Mouse (Mus musculus) liver, embryonic 13.5 days (tissue): ENCODE data around the gene Angel1. TPM values are rescaled to one million over a fixed set of nuclear protein-coding genes. Genes with fewer than 3 reads are reported as not detected.

ENCODE experiments used
- ATAC-seq: fragments of 200-750 bp; cut with Nextera tagmentation; 2 replicates; pipeline ENCODE4 v1.8.0; 2017; ENCODE audit warnings: low read depth, mild to moderate bottlenecking, moderate number of reproducible peaks, moderate library complexity
- DNase-seq: peaks from one replicate; pipeline ENCODE4 v3.0.0; 2022
- H3K27ac ChIP-seq: fragments of 300-500 bp; sonication (generic); 2 replicates; pipeline ENCODE4 v1.5.1; 2015; ENCODE audit warnings: moderate library complexity, mild to moderate bottlenecking, inconsistent platforms
- H3K27me3 ChIP-seq: fragments of 300-500 bp; sonication (generic); 2 replicates; pipeline ENCODE4 v1.6.1; 2015; ENCODE audit warnings: mild to moderate bottlenecking, inconsistent platforms
- H3K36me3 ChIP-seq: fragments of 300-500 bp; sonication (generic); 2 replicates; pipeline ENCODE4 v1.6.1; 2015; ENCODE audit warnings: mild to moderate bottlenecking, inconsistent platforms
- H3K4me1 ChIP-seq: fragments of 300-500 bp; sonication (generic); replicated peaks from 2 replicates; pipeline ENCODE4 v1.6.1; 2015; ENCODE audit warnings: inconsistent platforms
- H3K4me2 ChIP-seq: fragments of 300-500 bp; sonication (generic); 2 replicates; pipeline ENCODE4 v1.6.1; 2015; ENCODE audit warnings: inconsistent platforms, mild to moderate bottlenecking, moderate library complexity
- H3K4me3 ChIP-seq: fragments of 300-500 bp; sonication (generic); replicated peaks from 2 replicates; pipeline ENCODE4 v1.5.1; 2015; ENCODE audit warnings: mild to moderate bottlenecking, inconsistent platforms
- H3K9ac ChIP-seq: fragments of 300-500 bp; sonication (generic); 2 replicates; pipeline ENCODE4 v1.6.1; 2015; ENCODE audit warnings: mild to moderate bottlenecking, inconsistent platforms
- H3K9me3 ChIP-seq: fragments of 300-500 bp; sonication (generic); replicated peaks from 2 replicates; pipeline ENCODE4 v1.6.1; 2016; ENCODE audit warnings: inconsistent platforms
- WGBS: fragments of 180-500 bp; shearing (Covaris S2); methylation state at CpG from one replicate; pipeline ENCODE4 v1.1.7; 2015; ENCODE audit not compliant: insufficient replicate concordance; 5-methylcytosine and 5-hydroxymethylcytosine counted together
- polyA plus RNA-seq: library from polyadenylated mRNA; unstranded; fragments of >200 nt; fragmentation: Nextera tagmentation; extraction: Ambion mirVana; gene quantifications from 2 replicates; pipeline ENCODE4 v1.2.1, GENCODE M21; 2015

Gene Angel1
- polyA plus RNA-seq, 1 experiment from 2014 or later, result 1.1 TPM

DNA sequence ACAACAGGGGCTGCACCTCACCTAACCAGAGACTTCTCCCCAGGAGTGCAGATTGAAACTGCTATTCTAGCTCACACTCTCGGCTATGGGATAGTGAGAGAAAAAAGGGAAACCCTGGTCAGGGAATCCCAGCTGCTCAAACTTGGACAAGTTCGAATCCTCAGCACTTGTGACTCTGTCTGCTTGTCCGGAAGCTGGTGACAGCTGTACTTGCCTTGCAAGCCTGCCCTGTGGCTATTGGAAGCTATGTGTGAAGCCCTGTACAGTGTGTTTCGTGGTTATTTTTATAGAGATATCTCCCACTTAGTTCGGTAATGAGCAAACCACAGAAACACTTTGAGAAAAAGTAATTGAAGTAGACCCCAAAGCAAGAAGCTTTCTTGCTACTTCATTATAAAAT is 53.8 kb downstream of the Angel1 start:
- no peaks in the 10 kb centered on the region for H3K4me1 ChIP-seq
- no peak overlapping the region for H3K9ac ChIP-seq
- H3K4me3 ChIP-seq, result no peak overlapping the region
- H3K4me2 ChIP-seq, result no peak overlapping the region
- H3K36me3 ChIP-seq, result no peaks in the 10 kb centered on the region
- peaks cover 3% of the 10 kb centered on the region for H3K27me3 ChIP-seq
- WGBS, result 45% methylated on average over 5 of the region's 5 CpGs
- no peak overlapping the region for H3K27ac ChIP-seq
- DNase-seq, result no peak
- no peaks in the 10 kb centered on the region for H3K9me3 ChIP-seq
- ATAC-seq, result no peak

DNA sequence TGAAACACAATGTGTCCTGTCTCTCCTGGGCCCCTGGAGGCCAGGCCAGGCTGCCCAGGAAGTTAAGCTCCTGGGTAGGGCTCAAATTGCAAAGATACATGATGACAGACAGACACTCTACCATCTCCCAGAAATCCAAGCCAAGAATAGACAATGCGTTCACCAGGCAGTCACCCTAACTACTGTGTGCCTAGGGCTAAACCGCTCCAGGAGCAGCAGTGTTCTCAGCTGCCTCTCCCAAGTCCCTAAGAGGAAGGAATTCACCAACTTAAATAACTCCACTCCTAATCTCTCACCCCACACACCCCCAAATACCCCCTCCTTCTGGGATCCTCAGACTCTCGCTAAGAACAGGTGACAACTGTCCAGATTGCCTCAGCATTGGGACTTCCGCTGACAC is 54.2 kb downstream of the Angel1 start:
- Histone ChIP-seq H3K36me3 (no peaks in the 10 kb centered on the region), H3K4me2 (no peak overlapping the region), H3K4me1 (no peaks in the 10 kb centered on the region), H3K9ac (no peak overlapping the region), H3K27me3 (no peaks in the 10 kb centered on the region; the same call in 1 of the 2 replicates), H3K27ac (no peak overlapping the region), H3K4me3 (no peak overlapping the region), H3K9me3 (no peaks in the 10 kb centered on the region)
- DNase-seq (no peak), ATAC-seq (no peak)
- WGBS, result 76% methylated on average over 4 of the region's 4 CpGs

DNA sequence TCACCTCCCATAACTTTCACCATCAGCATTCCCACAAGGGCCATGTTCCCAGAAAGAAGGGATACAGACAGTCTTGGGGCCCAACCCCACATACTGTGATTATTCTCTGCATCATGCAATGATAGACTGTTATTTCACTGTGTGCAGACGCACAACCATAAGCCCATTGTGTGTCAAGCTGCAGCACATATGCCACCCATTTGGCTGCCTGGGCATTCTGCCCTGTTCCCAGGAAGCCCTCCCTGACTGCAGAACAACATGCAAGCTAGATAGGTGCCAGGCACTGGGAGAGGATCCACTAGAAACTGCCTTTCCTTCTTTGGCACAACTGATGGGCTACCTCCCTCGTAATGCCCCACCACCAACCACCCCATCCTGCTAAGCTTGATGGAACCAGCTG is 57.9 kb downstream of the Angel1 start:
- Histone ChIP-seq H3K27ac (no peak overlapping the region), H3K36me3 (no peaks in the 10 kb centered on the region), H3K27me3 (no peaks in the 10 kb centered on the region), H3K4me1 (no peaks in the 10 kb centered on the region), H3K9ac (no peak overlapping the region), H3K4me2 (no peak overlapping the region), H3K9me3 (no peaks in the 10 kb centered on the region), H3K4me3 (no peak overlapping the region)
- no peak for DNase-seq
- 60% methylated on average over 2 of the region's 2 CpGs for WGBS
- no peak for ATAC-seq

DNA sequence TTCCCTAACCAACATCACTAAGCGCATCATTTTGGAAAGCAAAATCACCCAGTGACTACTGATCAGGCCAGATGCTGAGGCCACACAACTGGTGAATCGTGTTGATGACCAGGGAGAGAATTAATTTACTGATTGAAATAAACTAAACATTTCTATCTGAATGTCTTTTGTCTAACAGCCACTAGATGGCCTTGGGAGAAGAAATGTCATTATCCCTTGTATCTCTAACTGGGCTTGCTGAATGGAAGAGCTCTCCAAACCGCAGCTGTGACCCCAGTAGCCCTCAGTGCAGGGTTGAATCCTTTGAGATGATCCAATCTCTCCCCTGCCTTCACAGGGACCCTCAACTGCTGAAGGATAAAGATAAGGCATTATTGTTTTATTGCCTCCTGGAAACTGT is 60.6 kb downstream of the Angel1 start:
- Histone ChIP-seq H3K9me3 (no peaks in the 10 kb centered on the region), H3K4me3 (no peak overlapping the region), H3K9ac (no peak overlapping the region), H3K4me2 (no peak overlapping the region), H3K36me3 (no peaks in the 10 kb centered on the region), H3K27me3 (no peaks in the 10 kb centered on the region), H3K4me1 (no peaks in the 10 kb centered on the region), H3K27ac (no peak overlapping the region)
- 41% methylated on average over 3 of the region's 3 CpGs for WGBS
- DNase-seq (no peak), ATAC-seq (no peak)

DNA sequence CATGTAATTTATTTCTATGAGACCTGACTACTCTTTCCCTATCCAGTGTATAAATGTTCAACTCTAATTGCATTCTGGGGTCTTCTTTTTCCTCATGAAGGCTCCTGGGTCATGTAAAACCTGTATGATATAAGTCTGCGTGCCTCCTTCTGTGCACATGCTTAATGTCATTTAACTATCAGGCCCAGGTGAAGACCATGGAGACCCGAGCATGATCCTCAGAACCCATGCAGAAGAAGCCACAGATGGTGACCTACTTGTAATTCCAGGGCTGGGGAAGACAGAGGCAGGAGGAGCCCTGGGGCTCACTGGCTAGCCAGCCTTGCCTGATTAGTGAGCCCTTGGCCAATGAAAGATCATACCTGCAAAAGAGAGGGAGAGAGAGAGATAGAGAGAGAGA is 65.8 kb downstream of the Angel1 start:
- no peak for ATAC-seq
- 47% methylated on average over 2 of the region's 2 CpGs for WGBS

DNA sequence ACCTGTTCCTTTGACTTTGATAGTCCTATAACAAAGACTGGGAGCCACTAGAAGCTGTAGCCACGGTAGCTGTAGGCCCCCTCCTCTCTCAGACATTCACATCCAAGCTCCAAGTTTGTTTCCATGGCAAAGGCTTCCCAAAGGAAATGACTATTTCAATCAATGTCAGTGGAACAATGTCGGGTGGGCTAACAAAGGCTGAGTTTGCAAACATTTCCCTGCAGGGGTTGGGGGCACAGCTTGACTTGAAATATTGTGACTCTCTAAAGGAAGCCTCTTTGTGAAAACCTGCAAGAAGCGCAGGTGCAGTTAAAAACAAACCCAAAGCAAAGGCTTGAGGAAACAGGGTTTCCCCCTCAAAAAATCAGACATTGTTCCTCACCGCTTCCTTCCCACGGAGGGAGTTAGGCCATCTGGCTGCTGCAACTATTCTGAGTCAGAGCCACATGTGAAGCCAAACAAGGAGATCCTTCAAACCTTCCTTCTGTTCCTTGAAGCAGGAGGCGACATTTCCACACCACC is 66.8 kb downstream of the Angel1 start:
- H3K27me3 ChIP-seq, result no peaks in the 10 kb centered on the region; the same call in 1 of the 2 replicates

More for the DNA sequence above, 65.8 kb downstream of the Angel1 start:
- Histone ChIP-seq H3K4me1 (no peaks in the 10 kb centered on the region), H3K4me2 (no peak overlapping the region), H3K9me3 (no peaks in the 10 kb centered on the region), H3K4me3 (no peak overlapping the region), H3K27ac (no peak overlapping the region), H3K9ac (no peak overlapping the region), H3K36me3 (no peaks in the 10 kb centered on the region), H3K27me3 (no peaks in the 10 kb centered on the region; the same call in 1 of the 2 replicates)
- DNase-seq, result no peak

DNA sequence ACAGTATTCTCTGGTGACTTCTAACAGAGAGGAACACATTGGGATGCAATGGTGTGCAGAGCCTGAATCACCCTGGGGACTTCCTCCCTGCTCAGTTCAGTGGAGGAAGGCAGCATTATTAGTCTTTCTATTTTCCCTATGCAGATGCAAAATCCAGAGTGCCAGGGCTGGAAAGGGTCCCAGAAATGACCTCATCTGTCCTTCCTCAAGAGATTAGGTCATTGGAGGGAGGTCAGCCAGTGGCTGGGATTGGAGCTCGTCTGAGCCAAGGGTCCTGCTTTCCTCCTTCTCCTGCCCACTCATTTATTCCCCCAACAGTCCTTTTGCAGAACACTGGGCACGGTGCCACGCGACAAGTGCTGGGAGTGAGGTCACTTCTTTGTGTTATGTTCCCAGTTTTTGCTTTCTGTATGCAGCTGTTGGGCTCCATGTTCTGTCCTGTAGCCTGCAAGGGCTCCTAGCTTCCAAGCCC is 73.7 kb downstream of the Angel1 start:
- H3K9me3 ChIP-seq, result no peaks in the 10 kb centered on the region

More for the DNA sequence above, 66.8 kb downstream of the Angel1 start:
- no peak overlapping the region for H3K27ac ChIP-seq
- H3K36me3 ChIP-seq, result no peaks in the 10 kb centered on the region
- ATAC-seq, result no peak
- H3K9me3 ChIP-seq, result no peaks in the 10 kb centered on the region
- no peaks in the 10 kb centered on the region for H3K4me1 ChIP-seq
- H3K4me3 ChIP-seq, result no peak overlapping the region
- no peak for DNase-seq
- no peak overlapping the region for H3K4me2 ChIP-seq
- no peak overlapping the region for H3K9ac ChIP-seq
- 23% methylated on average over 6 of the region's 6 CpGs for WGBS

DNA sequence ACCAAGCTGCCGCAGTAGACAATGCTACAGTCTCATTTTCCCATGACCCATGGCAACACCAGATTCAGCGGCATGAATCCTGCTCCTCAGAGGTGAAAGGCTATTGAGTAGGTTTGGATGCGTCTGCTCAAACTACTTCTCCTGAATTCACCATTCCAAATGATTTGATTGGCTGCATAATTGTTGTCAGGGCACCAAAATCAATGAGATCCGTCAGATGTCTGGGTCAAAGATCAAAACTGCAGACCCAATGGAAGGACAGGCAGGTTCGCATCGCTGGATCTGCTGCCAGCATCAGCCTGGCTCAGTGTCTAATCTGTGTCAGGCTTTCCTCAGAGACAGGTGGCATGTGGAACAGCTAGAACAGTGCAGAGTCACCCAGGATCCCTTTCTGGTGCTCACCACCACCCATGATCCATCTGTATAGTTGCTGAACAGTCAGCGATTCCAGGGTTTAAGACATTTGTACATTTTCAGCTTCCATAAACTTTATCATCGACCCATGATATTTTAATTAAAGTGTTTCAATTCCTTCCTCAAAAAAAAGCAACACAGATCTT is 74.9 kb downstream of the Angel1 start:
- DNase-seq, result no peak
- 65% methylated on average over 8 of the region's 8 CpGs for WGBS
- H3K9me3 ChIP-seq, result no peaks in the 10 kb centered on the region
- H3K36me3 ChIP-seq, result no peaks in the 10 kb centered on the region
- H3K27me3 ChIP-seq, result no peaks in the 10 kb centered on the region
- H3K9ac ChIP-seq, result no peak overlapping the region
- ATAC-seq, result no peak
- H3K4me3 ChIP-seq, result no peak overlapping the region
- H3K4me2 ChIP-seq, result no peak overlapping the region
- H3K4me1 ChIP-seq, result no peaks in the 10 kb centered on the region
- no peak overlapping the region for H3K27ac ChIP-seq

More for the DNA sequence above, 73.7 kb downstream of the Angel1 start:
- H3K36me3 ChIP-seq, result no peaks in the 10 kb centered on the region
- H3K4me1 ChIP-seq, result no peaks in the 10 kb centered on the region
- ATAC-seq (no peak), DNase-seq (no peak)
- H3K9ac ChIP-seq, result no peak overlapping the region
- H3K27ac ChIP-seq, result no peak overlapping the region
- H3K27me3 ChIP-seq, result no peaks in the 10 kb centered on the region
- H3K4me2 ChIP-seq, result no peak overlapping the region
- 62% methylated on average over 4 of the region's 4 CpGs for WGBS
- H3K4me3 ChIP-seq, result no peak overlapping the region

Other genes with a start within 250 kb of the Angel1 start
- 1.0 and 1.4 TPM in 2 replicates for gene Vash1, start 47.8 kb downstream of the Angel1 start, polyA plus RNA-seq
- gene Lrrc74a, start 7.9 kb upstream of the Angel1 start, polyA plus RNA-seq, result not detected in 2 replicates
- 2.8 and 3.0 TPM in 2 replicates for gene Irf2bpl, start 158.3 kb upstream of the Angel1 start, polyA plus RNA-seq
- gene Cipc, start 220.6 kb upstream of the Angel1 start, polyA plus RNA-seq, result 11.6 and 13.6 TPM in 2 replicates